Mouse (Mus musculus) mature B cell (primary cell): ENCODE measurements around the gene Tars2.

ENCODE experiments used
- in situ Hi-C: fragments of 300-500 bp; cut with MboI; formaldehyde crosslinking; loops from 2 replicates; pipeline ENCODE4 v1.14.3; 2019

The Tars2 gene

GRCm38 (mm10) chr3:95734092-95734702 lies 25.8 kb downstream of the Tars2 start:
- in situ Hi-C loops, result no loop called here

- in situ Hi-C loops, result no loop called here
Observed at GRCm38 (mm10) chr3:95732744-95733521, 27.1 kb downstream of the Tars2 start.

DNA sequence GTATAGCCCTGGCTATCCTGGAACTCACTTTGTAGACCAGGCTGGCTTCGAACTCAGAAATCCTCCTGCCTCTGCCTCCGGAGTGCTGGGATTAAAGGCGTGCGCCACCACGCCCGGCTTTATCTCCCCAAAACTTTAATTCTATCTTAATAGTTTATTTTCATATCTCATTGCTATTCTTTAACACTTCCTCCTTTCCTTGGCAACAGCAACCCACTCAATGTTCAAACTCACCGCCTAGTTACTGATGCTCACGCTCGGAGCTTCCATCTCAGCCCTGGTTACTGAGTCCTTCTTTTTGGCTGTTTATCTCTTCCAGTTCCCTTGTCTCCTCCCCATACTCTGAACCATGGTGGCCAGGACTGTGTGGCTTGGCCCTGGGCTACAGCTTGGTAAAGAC lies 27.7 kb downstream of the Tars2 start:
- in situ Hi-C loops, result no loop called here

DNA sequence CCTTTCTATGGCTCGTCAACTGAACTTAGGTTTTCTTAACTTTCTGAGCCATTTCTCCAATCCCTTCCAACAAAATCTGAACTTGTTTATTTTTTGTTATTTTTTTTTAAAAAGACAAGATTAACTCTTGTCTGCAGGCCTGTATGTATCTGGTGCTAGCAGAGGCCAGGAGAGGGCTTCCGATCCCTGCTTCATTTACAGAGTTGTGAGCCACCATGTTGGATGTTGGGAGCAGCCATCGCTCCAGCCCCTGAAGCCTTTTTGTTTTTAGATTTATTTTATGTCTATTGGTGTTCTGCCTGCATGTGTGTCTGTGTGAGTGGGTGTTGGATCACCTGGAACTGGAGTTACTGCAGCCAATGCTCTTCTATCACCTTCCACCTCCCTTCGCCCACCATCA lies 28.2 kb downstream of the Tars2 start:
- in situ Hi-C loops, result no loop called here

DNA sequence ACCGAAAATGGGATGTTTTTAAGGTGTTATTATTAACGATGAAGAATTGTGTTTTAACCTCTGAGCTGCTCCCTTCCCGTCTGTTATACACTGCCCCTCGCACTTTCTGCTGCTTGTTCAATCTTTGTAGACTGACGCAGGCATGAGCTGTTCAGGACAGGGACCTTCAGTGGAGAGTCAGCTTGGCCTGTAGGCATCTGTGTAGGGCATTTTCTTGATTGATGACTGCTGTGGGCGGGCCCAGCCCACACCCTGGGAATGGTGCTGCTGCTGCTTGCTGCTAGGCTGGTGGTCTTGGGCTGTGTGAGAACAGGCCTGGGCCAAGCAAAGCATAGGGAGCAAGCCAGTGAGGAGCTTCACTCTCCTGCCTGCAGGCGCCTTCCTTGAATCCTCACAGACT lies 29.6 kb downstream of the Tars2 start:
- in situ Hi-C loops, result no loop called here

DNA sequence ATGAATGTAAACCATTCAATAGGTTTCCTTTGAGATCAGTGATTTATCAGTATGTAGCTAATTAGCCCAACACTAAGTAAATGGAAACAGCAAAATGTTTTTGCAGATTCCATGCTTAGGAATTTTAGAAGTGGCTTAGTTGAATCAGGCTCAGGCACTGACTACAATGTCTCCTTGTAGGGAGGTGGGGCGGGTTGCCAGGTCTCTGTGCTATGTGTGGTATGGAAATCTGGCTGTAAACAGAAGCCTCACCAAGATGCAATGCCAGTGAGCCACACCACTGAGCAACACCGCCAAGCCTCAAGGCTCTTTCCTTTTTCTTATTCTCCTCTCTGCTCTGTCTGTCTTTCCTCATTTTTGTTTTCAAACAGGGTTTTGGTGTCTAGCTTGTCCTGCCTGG lies 31.1 kb downstream of the Tars2 start:
- in situ Hi-C loops, result no loop called here

- in situ Hi-C loops, result no loop called here
Observed at GRCm38 (mm10) chr3:95726696-95727358, 33.2 kb downstream of the Tars2 start.

DNA sequence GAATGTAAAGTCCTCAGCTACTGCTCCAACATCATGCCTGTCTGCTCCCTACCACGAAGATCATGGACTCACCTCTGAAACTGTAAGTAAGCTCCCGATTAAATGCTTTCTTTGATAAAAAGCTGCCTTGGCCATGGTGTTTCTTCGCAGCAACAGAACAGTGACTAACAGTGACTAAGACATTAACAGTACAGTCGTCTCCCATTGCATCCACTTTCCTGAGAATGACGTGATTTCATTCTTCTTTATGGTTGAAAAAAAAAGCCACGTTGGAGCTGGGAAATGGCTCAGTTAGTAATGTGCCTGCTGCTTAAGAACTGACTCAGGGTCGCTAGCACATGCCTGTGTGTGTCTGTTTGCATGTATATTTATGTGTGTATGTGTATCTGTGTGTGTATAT lies 34.1 kb downstream of the Tars2 start:
- in situ Hi-C loops, result no loop called here

- in situ Hi-C loops, result no loop called here
Observed at GRCm38 (mm10) chr3:95722386-95722785, 37.6 kb downstream of the Tars2 start.

DNA sequence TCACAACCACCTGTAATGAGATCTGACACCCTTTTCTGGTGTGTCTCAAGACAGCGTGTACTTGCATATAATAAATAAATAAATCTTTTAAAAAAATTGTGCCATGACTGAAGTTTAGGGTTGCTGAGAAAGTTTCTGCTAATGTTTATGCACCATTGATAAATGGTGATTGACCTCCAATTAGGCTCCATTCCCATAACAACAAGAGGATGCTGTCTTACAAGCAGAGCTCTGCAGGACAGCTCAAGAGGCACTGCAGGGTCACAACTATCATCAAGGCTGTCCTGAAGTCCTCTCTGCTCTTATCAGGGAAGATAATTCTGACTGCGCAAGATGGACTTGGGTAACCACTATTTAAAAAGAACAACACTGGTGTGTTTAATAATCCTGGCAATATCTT lies 41.9 kb downstream of the Tars2 start:
- in situ Hi-C loops, result no loop called here

- in situ Hi-C loops, result no loop called here
Observed at GRCm38 (mm10) chr3:95716075-95716474, 43.9 kb downstream of the Tars2 start.

GRCm38 (mm10) chr3:95709967-95710366 lies 50.0 kb downstream of the Tars2 start:
- in situ Hi-C loops, result no loop called here

- in situ Hi-C loops, result no loop called here
Observed at GRCm38 (mm10) chr3:95709044-95709443, 51.0 kb downstream of the Tars2 start.

- in situ Hi-C loops, result no loop called here
Observed at GRCm38 (mm10) chr3:95707497-95707896, 52.5 kb downstream of the Tars2 start.

DNA sequence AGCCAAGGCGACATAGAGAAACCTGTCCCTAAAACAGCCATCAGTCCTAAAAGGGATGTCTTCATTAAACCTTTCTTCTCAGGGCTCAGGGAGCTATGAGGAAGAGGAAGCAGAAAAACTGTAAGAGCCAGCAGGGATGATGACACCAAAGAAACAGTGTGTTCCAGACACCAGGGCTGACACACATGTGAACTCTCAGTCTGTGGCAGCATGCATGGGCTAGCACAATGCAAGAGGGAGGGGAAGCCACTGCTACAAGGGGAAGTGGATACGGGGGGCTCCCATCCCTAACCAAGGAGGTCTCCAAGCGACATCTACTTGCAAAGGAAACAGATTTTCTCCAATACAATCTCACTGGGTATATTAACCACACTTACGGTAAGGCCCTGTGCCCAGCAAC lies 53.7 kb downstream of the Tars2 start:
- in situ Hi-C loops, result no loop called here

- in situ Hi-C loops, result no loop called here
Observed at GRCm38 (mm10) chr3:95704612-95705011, 55.4 kb downstream of the Tars2 start.

GRCm38 (mm10) chr3:95703276-95703675 lies 56.7 kb downstream of the Tars2 start:
- in situ Hi-C loops, result no loop called here

DNA sequence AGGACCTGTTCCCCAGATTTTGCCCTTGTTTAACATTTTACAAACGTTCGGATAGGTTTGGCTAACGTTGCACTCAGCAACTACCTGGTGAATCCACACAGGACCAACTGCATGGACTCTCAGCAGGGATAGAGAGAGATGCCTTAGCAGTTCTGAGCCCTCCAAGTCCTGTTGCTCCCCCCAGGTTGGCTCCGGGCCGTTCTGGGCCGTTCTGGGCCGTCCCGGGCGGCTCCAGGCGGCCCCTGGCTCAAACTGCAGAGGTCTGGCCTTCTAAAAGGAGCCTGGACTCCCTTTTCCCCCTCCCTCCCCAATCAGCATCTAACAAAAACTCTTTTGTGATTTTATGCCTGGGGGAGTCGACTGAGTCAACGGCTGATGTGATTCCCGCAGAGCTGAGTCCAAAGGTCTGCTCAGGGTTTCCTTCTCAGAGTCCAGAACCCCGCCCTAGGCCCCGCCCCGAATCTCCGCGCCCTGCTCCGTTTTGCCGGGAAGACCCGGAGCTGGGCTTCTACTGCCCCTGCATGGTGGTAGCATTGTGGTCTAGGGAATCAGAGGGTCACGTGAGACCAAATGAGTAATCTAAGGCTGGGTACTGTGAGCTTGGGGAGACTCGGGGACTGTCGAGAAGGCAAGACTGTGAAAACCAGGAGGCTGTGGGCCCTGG lies 58.0 kb downstream of the Tars2 start:
- in situ Hi-C loops, result no loop called here

GRCm38 (mm10) chr3:95701085-95701484 lies 58.9 kb downstream of the Tars2 start:
- in situ Hi-C loops, result no loop called here

- in situ Hi-C loops, result no loop called here
Observed at GRCm38 (mm10) chr3:95700233-95700681, 59.7 kb downstream of the Tars2 start.

DNA sequence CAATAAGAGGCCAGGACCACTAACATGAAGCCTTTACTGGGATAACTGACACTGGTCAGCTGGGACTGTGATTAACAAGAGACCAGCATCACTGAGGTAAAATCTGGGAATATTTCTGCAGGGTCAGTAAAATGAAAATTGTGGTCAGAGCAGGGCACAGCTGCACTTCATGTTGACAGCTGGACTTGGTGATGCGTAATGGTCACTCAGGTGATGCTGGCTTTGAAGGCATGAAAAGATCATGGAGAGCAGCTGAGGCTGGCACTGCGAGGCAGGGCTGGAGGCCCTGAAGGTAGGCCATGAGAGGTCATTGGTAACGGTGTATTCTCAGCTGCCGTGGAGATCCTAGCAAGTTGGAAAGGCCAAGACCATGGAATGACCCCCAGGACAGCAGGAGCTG lies 61.7 kb downstream of the Tars2 start:
- in situ Hi-C loops, result no loop called here

- in situ Hi-C loops, result no loop called here
Observed at GRCm38 (mm10) chr3:95696360-95696759, 63.6 kb downstream of the Tars2 start.

DNA sequence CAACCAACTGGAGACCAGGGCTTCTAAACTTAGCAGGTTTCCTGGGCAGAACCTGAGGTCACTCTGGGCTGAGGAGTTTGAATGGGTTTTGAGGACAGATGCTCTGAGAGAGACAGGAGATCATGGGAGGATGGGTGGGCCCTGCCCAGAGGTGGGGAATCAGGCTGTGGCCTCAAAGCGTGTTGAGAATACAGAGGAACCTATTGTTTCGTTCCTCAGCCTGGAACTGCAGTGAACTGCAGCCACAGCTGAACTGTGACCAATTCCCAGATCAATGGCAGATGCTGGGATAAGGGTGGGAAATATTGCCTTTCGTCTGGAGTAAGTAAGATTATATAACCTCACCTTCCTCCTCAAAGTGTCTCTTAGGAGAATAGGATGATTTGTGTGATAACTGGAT lies 64.2 kb downstream of the Tars2 start:
- in situ Hi-C loops, result no loop called here
